Mouse (Mus musculus) liver, adult 2 months (tissue): ENCODE data around the gene Eef2.
A peak's percentile ranks its signal among the peaks of the same experiment; 100 is the strongest.

Experiments
- CTCF ChIP-seq: fragments of 200-500 bp; IDR thresholded peaks from 2 replicates; pipeline ENCODE4 v1.5.1; 2011; ENCODE audit warnings: low read depth, low read length, control low read depth
- POLR2A ChIP-seq: fragments of 200-500 bp; IDR thresholded peaks from 2 replicates; pipeline ENCODE4 v1.6.1; 2011; ENCODE audit warnings: low read length, control low read depth; ENCODE audit not compliant: insufficient read depth; ENCODE audit errors: extremely low read depth

DNA sequence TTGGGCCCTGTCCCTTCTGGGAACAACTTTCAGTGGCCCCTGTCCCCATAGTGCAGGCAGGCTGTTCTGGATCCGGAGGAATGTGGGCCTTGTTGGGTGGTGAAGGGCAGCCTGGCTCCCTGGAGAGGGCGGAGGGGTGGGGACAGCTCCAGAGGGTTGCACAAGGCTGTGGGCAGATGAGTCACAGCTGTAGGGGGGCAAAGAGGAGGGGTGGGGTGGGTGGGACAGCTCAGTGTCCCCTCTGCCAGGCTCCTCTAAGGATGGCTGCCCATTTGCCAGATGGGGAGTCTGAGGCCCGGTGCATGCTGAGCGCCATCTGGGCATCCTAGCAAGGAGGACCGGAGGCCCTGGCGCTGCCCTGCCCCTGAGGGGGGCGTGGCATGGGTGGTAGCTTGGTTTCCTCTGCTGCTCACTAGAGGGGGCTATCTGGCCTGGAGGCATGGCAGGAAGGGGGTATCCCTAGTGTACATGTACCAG is 33.2 kb upstream of the Eef2 start:
- 0 out of 2 replicates have a peak, but pooled peaks have one; percentile 2 for TF ChIP-seq CTCF
- TF ChIP-seq POLR2A: no peak
